Mouse (Mus musculus) spleen, adult 2 months (tissue): ENCODE data around the gene Gm17545.

Experiments
- CTCF ChIP-seq: fragments of 200-500 bp; IDR thresholded peaks from 2 replicates; pipeline ENCODE4 v1.5.1; 2011; ENCODE audit warnings: mild to moderate bottlenecking, inconsistent platforms; ENCODE audit not compliant: insufficient read depth, insufficient read length, insufficient replicate concordance; ENCODE audit errors: extremely low read depth
- POLR2A ChIP-seq: fragments of 200-500 bp; IDR thresholded peaks from 2 replicates; pipeline ENCODE4 v1.6.1; 2011; ENCODE audit warnings: low read depth, low read length, inconsistent platforms

GRCm38 (mm10) chr9:22478946-22479345 lies 24.9 kb downstream of the Gm17545 start:
- TF ChIP-seq POLR2A (no peak), CTCF (no peak)
